Mouse (Mus musculus) spleen, embryonic (tissue): Measurements from ENCODE around the gene Fndc3a.

Experiments
- CTCF ChIA-PET: fragments of 350-600 bp; sonication (Branson Sonifier 250); formaldehyde crosslinking; loops from one replicate; lab custom pipeline; 2022; lab: Charles Lee

The Fndc3a gene

GRCm38 (mm10) chr14:72709710-72710340, at the start of gene Fndc3a:
TSS of gene Fndc3a (minus strand) at chr14:72710003.
- CTCF ChIA-PET: interaction anchor here (0.6 to 0.7 kb wide), 2 partner anchors 11 to 133 kb away, joined by 3 to 5 read pairs; no protein-coding TSS in a partner anchor

GRCm38 (mm10) chr14:72752893-72753292, 43.1 kb upstream of the Fndc3a start:
- CTCF ChIA-PET: no interaction called here

GRCm38 (mm10) chr14:72750426-72751182, 40.8 kb upstream of the Fndc3a start:
- CTCF ChIA-PET: no interaction called here

DNA sequence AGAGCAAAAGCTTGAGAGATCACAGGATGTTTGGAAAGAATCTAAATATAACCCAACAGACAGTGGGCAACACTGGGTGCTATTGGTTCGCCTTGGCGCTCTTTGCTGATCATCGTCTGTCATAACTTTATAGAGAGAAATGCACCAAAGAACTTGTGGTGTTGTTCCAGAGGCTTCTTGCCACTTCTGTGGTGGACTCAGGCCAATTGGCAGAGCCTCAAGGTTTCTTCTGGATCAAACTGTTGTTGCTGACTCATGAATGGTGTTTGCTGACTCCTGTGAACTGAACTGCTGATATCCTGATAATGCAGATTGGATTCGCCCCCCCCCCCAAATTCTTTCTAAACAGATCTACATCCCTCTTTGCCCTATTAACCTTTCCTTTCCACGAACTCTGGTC, 38.5 kb upstream of the Fndc3a start:
- CTCF ChIA-PET: no interaction called here

DNA sequence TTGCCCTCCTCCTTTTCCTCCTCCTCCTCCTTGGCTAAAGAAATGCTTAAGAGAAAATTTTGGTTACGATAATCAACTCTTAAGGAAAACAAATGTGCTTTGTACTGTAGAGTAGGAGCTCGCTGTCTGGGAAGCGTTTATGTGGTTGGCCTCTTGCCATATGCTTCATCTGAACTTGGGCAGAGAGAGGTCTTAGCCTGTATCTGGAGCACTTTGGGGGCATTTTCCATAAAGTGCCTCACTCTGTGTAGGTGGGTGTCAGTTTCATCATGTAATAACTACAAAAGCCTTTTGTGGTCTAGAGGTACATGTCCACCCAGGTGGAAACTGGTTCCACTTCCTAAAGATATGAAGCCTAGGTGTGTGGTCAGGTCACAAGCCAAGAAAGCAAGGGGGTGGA, 31.9 kb upstream of the Fndc3a start:
- CTCF ChIA-PET: no interaction called here

- CTCF ChIA-PET: no interaction called here
Measured at GRCm38 (mm10) chr14:72740336-72740735, 30.5 kb upstream of the Fndc3a start.

DNA sequence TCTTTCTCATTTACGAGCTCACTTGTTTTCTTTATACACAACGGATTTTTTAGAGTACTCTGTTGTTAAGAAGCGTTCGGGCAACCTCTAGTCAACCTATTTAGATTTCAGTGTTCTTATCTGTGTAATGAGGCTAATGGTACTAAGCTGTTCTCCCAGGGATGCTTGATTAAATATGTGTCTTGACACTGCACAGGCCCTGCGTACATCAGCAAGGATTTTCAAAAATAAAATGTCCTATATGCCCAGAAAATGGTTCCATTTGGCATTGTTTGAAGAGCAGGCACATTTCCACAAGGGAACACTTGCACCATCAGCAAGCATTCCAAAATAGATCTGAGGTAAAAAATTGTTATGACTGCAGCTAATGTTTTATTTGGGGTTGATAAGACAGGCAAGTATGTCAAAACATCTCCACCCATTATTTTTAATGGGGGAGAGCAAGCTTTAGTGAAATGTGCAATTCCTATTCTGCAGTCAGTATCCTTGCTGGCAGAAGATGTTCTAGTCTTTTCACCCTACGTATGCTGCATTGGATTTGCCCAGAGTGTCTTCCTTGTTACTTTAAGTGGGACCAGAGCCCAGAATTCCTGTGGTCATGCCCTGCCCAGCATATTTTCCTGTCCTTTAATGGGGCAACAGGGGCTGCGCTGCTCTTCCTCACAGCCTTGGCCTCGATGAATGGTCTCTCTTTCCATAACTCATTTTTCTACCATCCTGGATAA, 29.8 kb upstream of the Fndc3a start:
- CTCF ChIA-PET: no interaction called here

- CTCF ChIA-PET: no interaction called here
Measured at GRCm38 (mm10) chr14:72738776-72739175, 29.0 kb upstream of the Fndc3a start.

DNA sequence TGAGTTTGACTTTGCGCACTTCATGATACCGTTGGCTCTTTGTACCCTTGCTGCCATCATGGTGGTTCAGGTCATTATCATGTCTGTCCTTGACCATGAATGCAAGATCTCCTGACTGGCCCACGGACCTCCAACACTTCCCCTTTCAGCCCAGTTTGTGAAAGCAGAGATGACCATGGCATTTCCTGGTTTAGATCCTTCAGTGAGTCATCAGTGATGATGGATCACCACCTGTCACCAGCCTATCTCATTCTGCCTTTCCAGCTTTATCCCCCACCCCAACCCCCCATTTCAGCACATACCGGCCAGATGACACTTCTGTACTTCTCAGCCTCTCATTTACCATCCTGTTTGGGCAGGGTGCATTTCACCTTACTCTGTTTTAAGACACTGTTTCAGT, 28.4 kb upstream of the Fndc3a start:
- CTCF ChIA-PET: no interaction called here

DNA sequence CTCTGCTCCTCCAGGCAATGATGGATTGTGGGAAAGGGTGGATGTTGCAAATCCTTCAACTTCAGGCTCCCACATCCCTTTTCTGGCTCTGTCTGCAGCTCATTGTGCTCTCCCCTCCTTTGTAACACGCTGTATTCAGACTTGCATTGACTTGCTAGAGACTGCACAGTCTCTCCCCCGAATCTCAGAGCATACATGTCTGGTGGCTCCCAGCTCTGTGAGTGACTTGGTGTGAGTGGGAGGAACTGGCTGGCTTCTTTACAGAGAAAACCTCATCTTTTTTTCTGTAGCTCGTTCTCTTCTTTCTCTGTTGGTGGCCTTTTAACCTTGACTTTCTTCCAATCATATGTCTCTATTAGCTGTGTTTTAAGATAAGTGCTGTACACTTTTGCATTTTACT, 16.1 kb upstream of the Fndc3a start:
- CTCF ChIA-PET: no interaction called here

- CTCF ChIA-PET: no interaction called here
Measured at GRCm38 (mm10) chr14:72722274-72723053, 12.7 kb upstream of the Fndc3a start.

GRCm38 (mm10) chr14:72716175-72716574, 6.4 kb upstream of the Fndc3a start:
- CTCF ChIA-PET: no interaction called here

- CTCF ChIA-PET: no interaction called here
Measured at GRCm38 (mm10) chr14:72711130-72711529, 1.3 kb upstream of the Fndc3a start.

- CTCF ChIA-PET: interaction anchor here (0.6 kb wide), 1 partner anchor 133 kb away, joined by 5 read pairs; no protein-coding TSS in a partner anchor
Measured at GRCm38 (mm10) chr14:72710341-72711027, 681 bp upstream of the Fndc3a start.

- CTCF ChIA-PET: interaction anchor here (0.7 kb wide), 1 partner anchor 11 kb away, joined by 3 read pairs; no protein-coding TSS in a partner anchor
Measured at GRCm38 (mm10) chr14:72709091-72709709, 603 bp downstream of the Fndc3a start.

GRCm38 (mm10) chr14:72708581-72708991, 1.2 kb downstream of the Fndc3a start:
- CTCF ChIA-PET: no interaction called here

DNA sequence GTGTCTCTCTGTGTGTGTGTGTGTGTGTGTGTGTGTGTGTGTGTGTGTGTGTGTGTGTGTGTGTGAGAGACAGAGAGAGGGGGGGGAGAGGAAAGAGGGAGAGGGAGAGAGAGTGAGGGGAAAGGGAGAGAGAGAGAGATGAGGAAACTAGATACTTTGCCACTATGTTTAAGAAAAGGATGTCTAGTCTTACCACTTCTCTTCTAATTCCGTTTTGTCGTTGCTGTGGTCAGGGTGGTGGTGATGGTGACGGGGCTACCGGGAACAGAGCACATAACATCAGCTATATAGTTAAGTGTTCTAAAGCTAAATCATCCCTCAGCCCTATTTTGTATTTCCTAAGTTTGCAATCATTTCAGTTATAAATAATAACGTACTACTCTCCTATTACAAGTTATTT, 9.7 kb downstream of the Fndc3a start:
- CTCF ChIA-PET: no interaction called here

DNA sequence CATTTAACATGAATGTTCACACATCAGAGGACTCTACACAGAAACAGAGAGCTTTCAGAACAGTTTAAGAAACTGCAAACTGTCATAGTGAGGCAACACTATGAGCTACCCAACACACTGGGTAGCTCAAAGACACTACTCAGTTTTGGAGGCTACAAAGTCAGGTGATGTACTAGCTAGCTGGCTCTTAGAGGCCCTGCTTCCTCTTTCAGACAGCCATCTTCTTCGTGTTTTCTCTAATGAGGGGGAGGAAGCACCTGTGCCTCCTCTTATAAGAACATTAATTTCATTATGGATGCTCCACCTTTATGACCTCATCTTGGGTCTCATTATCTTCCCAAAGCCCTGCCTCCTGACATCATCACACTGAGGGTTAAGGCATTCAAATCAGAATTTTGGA, 18.4 kb downstream of the Fndc3a start:
- CTCF ChIA-PET: interaction anchor here (0.6 kb wide), 1 partner anchor 87 kb away, joined by 25 read pairs; no protein-coding TSS in a partner anchor

GRCm38 (mm10) chr14:72689525-72689924, 20.3 kb downstream of the Fndc3a start:
- CTCF ChIA-PET: no interaction called here

- CTCF ChIA-PET: no interaction called here
Measured at GRCm38 (mm10) chr14:72684857-72685370, 24.9 kb downstream of the Fndc3a start.
